Mouse (Mus musculus) small intestine, adult 2 months (tissue): ENCODE data around the gene Gart.

Experiments
- CTCF ChIP-seq: fragments of 200-500 bp; IDR thresholded peaks from 2 replicates; pipeline ENCODE4 v1.5.1; 2012; ENCODE audit warnings: low read depth, mild to moderate bottlenecking, control low read depth, inconsistent platforms, low read length, moderate library complexity, mixed read lengths; ENCODE audit not compliant: insufficient replicate concordance, insufficient read length; ENCODE audit errors: extremely low read depth
- POLR2A ChIP-seq: fragments of 200-500 bp; IDR thresholded peaks from 2 replicates; pipeline ENCODE4 v1.6.1; 2012; ENCODE audit warnings: low read depth, mild to moderate bottlenecking, control low read depth, inconsistent platforms, low read length, moderate library complexity

GRCm38 (mm10) chr16:91695108-91695755 is 48.5 kb upstream of the Gart start:
- TF ChIP-seq CTCF (no peak), POLR2A (no peak)
